Mouse (Mus musculus): ENCODE results near the gene Acad11. TPM values are rescaled to one million over a fixed set of nuclear protein-coding genes. Genes with fewer than 3 reads are reported as not detected.

Gene Acad11
- polyA plus RNA-seq, 1 experiment from 2014 or later: 6.3 TPM

DNA sequence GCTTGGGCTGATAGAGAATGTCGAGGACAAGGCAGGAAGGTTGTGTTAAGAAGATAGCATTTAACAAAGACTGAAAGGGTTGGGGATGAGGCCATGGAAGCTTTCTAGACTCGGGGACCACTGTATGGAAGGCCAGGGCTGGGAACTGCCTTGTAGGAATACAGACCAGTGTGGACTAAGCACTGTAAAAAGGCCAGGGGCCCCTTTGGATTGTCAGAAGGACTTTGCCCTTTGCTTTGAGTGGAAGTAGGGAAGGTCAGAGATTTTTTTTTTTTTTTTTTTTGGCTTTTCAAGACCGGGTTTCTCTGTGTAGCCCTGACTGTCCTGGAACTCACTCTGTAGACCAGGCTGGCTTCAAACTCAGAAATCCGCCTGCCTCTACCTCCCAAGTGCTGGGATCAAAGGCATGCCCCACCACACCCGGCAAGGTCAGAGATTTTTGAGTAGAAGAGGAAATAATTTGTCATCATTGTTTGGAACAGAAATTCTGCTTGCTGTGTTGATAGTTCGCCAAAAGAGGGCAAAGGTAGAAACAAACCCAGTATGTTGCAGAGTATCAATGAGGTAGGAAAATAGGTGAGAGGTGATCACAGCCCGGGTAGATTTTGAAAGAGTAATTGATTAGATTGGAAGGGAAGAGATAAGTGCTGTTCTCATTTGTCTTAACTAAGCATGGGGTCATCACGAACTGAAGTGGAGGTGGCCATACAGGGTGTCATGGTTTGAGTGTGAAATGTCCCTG, 7.9 kb downstream of the Acad11 start:
- no peaks in the 10 kb centered on the region for H3K36me3 ChIP-seq (ENCODE audit: control insufficient read depth, insufficient read depth, low read length)
- no peaks in the 10 kb centered on the region for H3K9me3 ChIP-seq (replicated peaks; ENCODE audit: control insufficient read depth, low read length, poor library complexity, severe bottlenecking)
- H3K4me1 ChIP-seq (ENCODE audit: control insufficient read depth, insufficient read depth, low read length): no peaks in the 10 kb centered on the region
- H3K27ac ChIP-seq (ENCODE audit: low read length): no peak overlapping the region
- no peak overlapping the region for H3K9ac ChIP-seq (ENCODE audit: low read depth, low read length)
- no peak overlapping the region for H3K4me2 ChIP-seq (ENCODE audit: low read length)
- H3K27me3 ChIP-seq (ENCODE audit: control insufficient read depth, insufficient read depth, low read depth, low read length): no peaks in the 10 kb centered on the region
- no peak overlapping the region for H3K4me3 ChIP-seq (ENCODE audit: low read depth, low read length)
- 81% methylated on average over 8 of the region's 8 CpGs for WGBS
- no peak for ATAC-seq

DNA sequence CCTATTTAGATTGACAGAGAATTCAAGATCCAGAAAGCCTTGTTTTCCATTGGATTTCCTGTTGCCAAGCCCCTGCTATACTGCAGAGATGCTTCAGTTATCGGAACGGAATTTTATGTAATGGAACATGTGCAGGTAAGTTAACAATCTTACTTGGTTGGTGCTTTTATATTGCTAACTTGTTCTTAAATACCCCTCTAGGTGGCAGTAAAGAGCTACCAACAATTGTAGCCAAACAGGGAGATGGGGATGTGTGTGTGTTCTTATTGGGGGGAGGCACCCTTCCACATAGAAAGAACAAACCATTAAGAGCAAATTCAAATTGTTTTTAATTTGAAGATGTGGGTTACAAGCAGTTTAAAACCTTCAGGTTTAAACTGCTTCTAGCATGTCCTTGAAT, 12.6 kb downstream of the Acad11 start:
- Histone ChIP-seq H3K4me2 (ENCODE audit: low read length) (no peak overlapping the region), H3K4me1 (ENCODE audit: control insufficient read depth, insufficient read depth, low read length) (no peaks in the 10 kb centered on the region), H3K4me3 (ENCODE audit: low read depth, low read length) (no peak overlapping the region), H3K9ac (ENCODE audit: low read depth, low read length) (no peak overlapping the region), H3K36me3 (ENCODE audit: control insufficient read depth, insufficient read depth, low read length) (no peaks in the 10 kb centered on the region), H3K27me3 (ENCODE audit: control insufficient read depth, insufficient read depth, low read depth, low read length) (no peaks in the 10 kb centered on the region), H3K27ac (ENCODE audit: low read length) (no peak overlapping the region), H3K9me3 (replicated peaks; ENCODE audit: control insufficient read depth, low read length, poor library complexity, severe bottlenecking) (no peaks in the 10 kb centered on the region)
- WGBS: 63% methylated on average over 2 of the region's 2 CpGs
- no peak for ATAC-seq

DNA sequence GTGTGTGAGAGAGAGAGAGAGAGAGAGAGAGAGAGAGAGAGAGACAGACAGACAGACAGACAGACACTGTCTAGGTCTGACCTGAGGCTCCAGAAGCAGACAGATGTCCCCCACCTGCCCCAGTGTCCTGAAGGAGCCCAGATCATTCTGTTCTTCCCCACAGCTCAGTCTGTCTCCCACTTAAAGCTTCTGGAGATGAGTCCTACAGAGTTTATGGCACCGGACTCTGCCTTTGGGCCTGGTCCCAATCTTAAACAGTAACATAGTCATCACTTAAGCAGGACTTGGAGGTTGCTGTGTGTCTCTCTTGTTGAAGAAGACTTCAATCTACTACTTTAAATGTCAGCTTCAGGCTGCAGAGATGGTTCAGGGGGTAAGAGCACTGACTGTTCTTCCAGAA, 15.6 kb downstream of the Acad11 start:
- ATAC-seq: no peak
- Histone ChIP-seq H3K9ac (ENCODE audit: low read depth, low read length) (no peak overlapping the region), H3K4me2 (ENCODE audit: low read length) (no peak overlapping the region), H3K9me3 (replicated peaks; ENCODE audit: control insufficient read depth, low read length, poor library complexity, severe bottlenecking) (no peaks in the 10 kb centered on the region), H3K36me3 (ENCODE audit: control insufficient read depth, insufficient read depth, low read length) (no peaks in the 10 kb centered on the region), H3K4me1 (ENCODE audit: control insufficient read depth, insufficient read depth, low read length) (no peaks in the 10 kb centered on the region), H3K27ac (ENCODE audit: low read length) (no peak overlapping the region), H3K4me3 (ENCODE audit: low read depth, low read length) (no peak overlapping the region), H3K27me3 (ENCODE audit: control insufficient read depth, insufficient read depth, low read depth, low read length) (no peaks in the 10 kb centered on the region)
- 100% methylated on average over 1 of the region's 1 CpGs for WGBS

DNA sequence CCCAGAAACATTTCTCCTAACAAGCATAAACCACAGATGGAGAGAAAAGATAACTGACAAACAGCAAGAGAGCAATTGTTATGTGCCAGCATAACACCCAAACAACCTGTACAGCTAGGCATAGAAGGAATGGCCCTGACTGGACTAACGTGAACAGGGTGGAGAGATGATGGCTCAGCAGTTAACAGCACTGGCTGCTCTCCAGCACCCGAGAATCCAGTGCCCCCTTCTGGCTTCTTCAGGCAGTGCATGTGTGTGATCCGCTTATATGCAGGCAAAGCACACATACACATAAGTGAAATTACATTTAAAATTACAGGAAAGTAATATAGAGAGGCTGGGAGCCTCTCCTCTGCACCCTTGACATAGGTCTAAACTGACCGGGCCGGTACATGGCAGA, 16.2 kb downstream of the Acad11 start:
- Histone ChIP-seq H3K9ac (ENCODE audit: low read depth, low read length) (no peak overlapping the region), H3K4me1 (ENCODE audit: control insufficient read depth, insufficient read depth, low read length) (no peaks in the 10 kb centered on the region), H3K27ac (ENCODE audit: low read length) (no peak overlapping the region), H3K36me3 (ENCODE audit: control insufficient read depth, insufficient read depth, low read length) (no peaks in the 10 kb centered on the region), H3K9me3 (replicated peaks; ENCODE audit: control insufficient read depth, low read length, poor library complexity, severe bottlenecking) (no peaks in the 10 kb centered on the region), H3K4me2 (ENCODE audit: low read length) (no peak overlapping the region), H3K4me3 (ENCODE audit: low read depth, low read length) (no peak overlapping the region), H3K27me3 (ENCODE audit: control insufficient read depth, insufficient read depth, low read depth, low read length) (no peaks in the 10 kb centered on the region)
- no peak for ATAC-seq
- WGBS: 49% methylated on average over 5 of the region's 5 CpGs

DNA sequence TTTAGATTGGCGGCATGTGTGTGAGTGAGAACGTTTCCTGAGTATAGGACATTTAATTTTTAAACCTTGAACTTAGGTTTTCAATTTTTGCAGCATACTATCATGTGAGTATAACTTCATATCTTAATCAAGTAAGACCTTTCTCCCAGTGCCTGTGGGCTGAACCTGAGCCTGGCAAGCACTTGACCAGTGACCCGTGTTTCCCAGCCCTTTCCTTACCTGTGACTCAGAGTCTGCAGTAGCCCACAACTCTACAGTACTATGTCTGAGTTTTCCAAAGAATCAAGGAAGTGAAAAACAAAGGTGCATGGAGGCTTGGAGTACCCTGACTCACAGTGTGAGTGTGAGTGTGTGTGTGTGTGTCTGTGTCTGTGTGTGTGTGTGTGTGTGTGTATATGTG, 16.9 kb downstream of the Acad11 start:
- Histone ChIP-seq H3K4me2 (ENCODE audit: low read length) (no peak overlapping the region), H3K4me1 (ENCODE audit: control insufficient read depth, insufficient read depth, low read length) (no peaks in the 10 kb centered on the region), H3K4me3 (ENCODE audit: low read depth, low read length) (no peak overlapping the region), H3K9ac (ENCODE audit: low read depth, low read length) (no peak overlapping the region), H3K36me3 (ENCODE audit: control insufficient read depth, insufficient read depth, low read length) (no peaks in the 10 kb centered on the region), H3K27ac (ENCODE audit: low read length) (no peak overlapping the region), H3K9me3 (replicated peaks; ENCODE audit: control insufficient read depth, low read length, poor library complexity, severe bottlenecking) (no peaks in the 10 kb centered on the region), H3K27me3 (ENCODE audit: control insufficient read depth, insufficient read depth, low read depth, low read length) (no peaks in the 10 kb centered on the region)
- 76% methylated on average over 3 of the region's 3 CpGs for WGBS
- no peak for ATAC-seq

DNA sequence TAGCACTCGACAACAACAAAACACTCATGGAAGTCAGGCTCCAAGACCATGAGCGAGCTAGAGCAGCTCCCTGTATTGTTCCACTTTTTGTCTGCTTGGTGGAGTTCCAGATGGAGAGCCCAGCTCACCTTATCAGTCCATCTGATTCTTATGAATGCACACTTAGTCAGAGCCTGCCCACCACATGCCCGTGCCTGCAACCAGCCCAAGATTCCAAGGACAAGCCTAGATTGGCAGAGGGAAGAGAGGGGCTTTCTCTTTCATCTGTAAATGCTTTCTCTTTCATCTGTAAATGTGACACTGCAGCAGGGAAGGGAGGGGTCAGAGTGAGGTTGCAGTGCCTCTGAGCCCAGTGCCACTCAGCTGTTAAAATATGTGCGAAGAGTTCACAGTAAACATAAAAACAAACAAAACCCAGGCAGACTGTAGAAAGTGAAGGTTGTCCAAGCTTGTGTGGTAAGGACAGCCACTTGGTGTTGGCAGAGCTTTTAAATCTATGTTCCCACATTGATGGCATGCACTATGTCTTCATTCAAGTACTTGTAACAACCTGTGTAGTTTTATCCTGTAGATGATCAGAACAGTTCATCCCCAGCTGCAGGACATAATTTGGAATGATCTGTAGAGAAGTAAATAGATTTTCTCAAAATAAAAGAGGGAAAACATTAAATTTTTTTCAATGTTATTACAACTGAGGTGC, 22.7 kb downstream of the Acad11 start:
- 77% methylated on average over 4 of the region's 4 CpGs for WGBS
- H3K4me3 ChIP-seq (ENCODE audit: low read depth, low read length): no peak overlapping the region
- no peaks in the 10 kb centered on the region for H3K9me3 ChIP-seq (replicated peaks; ENCODE audit: control insufficient read depth, low read length, poor library complexity, severe bottlenecking)
- H3K27ac ChIP-seq (ENCODE audit: low read length): no peak overlapping the region
- no peak overlapping the region for H3K9ac ChIP-seq (ENCODE audit: low read depth, low read length)
- H3K4me2 ChIP-seq (ENCODE audit: low read length): no peak overlapping the region
- H3K36me3 ChIP-seq (ENCODE audit: control insufficient read depth, insufficient read depth, low read length): peaks cover 3% of the 10 kb centered on the region; the same call in 1 of the 2 replicates
- H3K27me3 ChIP-seq (ENCODE audit: control insufficient read depth, insufficient read depth, low read depth, low read length): no peaks in the 10 kb centered on the region
- no peaks in the 10 kb centered on the region for H3K4me1 ChIP-seq (ENCODE audit: control insufficient read depth, insufficient read depth, low read length)
- no peak for ATAC-seq

DNA sequence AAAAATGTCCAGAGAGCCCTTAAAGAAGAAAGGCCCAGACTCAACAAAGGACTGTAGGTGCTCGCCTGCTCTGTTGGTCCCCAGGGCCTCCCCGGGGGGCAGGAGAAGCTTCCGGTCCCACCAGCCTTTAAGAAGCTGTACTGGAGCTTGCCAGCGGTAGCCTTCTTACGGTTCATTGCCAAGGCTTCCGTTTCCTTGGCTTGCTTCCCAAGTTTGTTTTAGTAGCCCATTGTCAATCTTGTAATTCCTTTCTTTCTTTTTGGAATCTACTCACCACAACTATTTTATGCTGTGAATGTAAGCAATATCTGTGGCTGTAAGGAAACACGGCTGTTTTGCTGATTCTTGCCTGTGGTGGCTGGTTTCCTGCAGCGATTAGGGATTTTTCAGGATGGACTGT, 25.4 kb downstream of the Acad11 start:
- H3K36me3 ChIP-seq (ENCODE audit: control insufficient read depth, insufficient read depth, low read length): peaks cover 3% of the 10 kb centered on the region; the same call in 1 of the 2 replicates
- H3K27me3 ChIP-seq (ENCODE audit: control insufficient read depth, insufficient read depth, low read depth, low read length): no peaks in the 10 kb centered on the region
- no peaks in the 10 kb centered on the region for H3K4me1 ChIP-seq (ENCODE audit: control insufficient read depth, insufficient read depth, low read length)
- no peaks in the 10 kb centered on the region for H3K9me3 ChIP-seq (replicated peaks; ENCODE audit: control insufficient read depth, low read length, poor library complexity, severe bottlenecking)
- 52% methylated on average over 8 of the region's 8 CpGs for WGBS
- H3K4me2 ChIP-seq (ENCODE audit: low read length): no peak overlapping the region
- no peak overlapping the region for H3K4me3 ChIP-seq (ENCODE audit: low read depth, low read length)
- no peak for ATAC-seq
- H3K9ac ChIP-seq (ENCODE audit: low read depth, low read length): no peak overlapping the region
- H3K27ac ChIP-seq (ENCODE audit: low read length): no peak overlapping the region

DNA sequence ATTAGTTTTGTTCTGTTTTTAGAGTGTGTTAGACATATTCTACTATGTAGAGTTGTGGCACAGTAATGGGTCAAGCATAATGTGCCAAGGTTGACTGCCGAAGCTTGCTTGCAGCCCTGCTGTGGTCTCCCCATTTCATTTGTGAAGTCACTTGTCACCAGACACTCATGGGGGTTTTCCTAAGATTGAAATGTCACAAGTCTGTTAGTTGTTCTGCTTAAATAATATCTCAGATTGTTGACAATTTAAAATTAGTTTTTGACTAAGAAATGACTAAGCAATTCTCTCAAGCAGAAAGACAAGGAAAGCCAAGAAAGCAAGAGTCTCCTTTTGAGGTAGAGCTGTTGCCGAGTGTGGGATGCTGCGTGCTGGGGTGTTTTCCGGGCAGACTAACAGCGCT, 29.8 kb downstream of the Acad11 start:
- Histone ChIP-seq H3K27me3 (ENCODE audit: control insufficient read depth, insufficient read depth, low read depth, low read length) (no peaks in the 10 kb centered on the region), H3K9me3 (replicated peaks; ENCODE audit: control insufficient read depth, low read length, poor library complexity, severe bottlenecking) (no peaks in the 10 kb centered on the region), H3K4me3 (ENCODE audit: low read depth, low read length) (no peak overlapping the region), H3K27ac (ENCODE audit: low read length) (no peak overlapping the region), H3K4me2 (ENCODE audit: low read length) (no peak overlapping the region), H3K9ac (ENCODE audit: low read depth, low read length) (no peak overlapping the region), H3K4me1 (ENCODE audit: control insufficient read depth, insufficient read depth, low read length) (no peaks in the 10 kb centered on the region), H3K36me3 (ENCODE audit: control insufficient read depth, insufficient read depth, low read length) (0 out of 2 replicates have a peak, but pooled peaks cover 3% of the 10 kb centered on the region)
- no peak for ATAC-seq
- WGBS: 96% methylated on average over 5 of the region's 5 CpGs

DNA sequence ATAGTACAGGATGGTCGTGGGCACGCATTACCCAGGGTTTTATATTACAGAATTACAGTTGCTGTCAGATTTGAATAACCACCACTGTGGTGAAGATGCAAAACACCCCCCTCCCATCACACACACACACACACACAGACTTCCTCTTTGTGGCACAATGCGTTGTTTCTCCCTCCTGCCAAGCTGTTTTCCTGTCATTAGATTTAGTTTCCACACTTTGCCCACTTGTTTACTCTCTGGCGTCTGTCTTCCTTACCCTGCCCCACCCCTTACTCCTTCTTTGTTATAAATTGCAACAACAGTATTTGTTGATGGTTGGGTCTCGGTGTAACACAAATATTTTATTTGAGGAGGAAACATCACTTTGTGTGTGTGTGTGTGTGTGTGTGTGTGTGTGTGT, 35.1 kb downstream of the Acad11 start:
- Histone ChIP-seq H3K4me1 (ENCODE audit: control insufficient read depth, insufficient read depth, low read length) (no peaks in the 10 kb centered on the region; the same call in 1 of the 2 replicates), H3K27ac (ENCODE audit: low read length) (no peak overlapping the region), H3K27me3 (ENCODE audit: control insufficient read depth, insufficient read depth, low read depth, low read length) (no peaks in the 10 kb centered on the region), H3K36me3 (ENCODE audit: control insufficient read depth, insufficient read depth, low read length) (no peaks in the 10 kb centered on the region), H3K4me3 (ENCODE audit: low read depth, low read length) (no peak overlapping the region), H3K9ac (ENCODE audit: low read depth, low read length) (no peak overlapping the region), H3K9me3 (replicated peaks; ENCODE audit: control insufficient read depth, low read length, poor library complexity, severe bottlenecking) (no peaks in the 10 kb centered on the region), H3K4me2 (ENCODE audit: low read length) (no peak overlapping the region)
- 81% methylated on average over 5 of the region's 5 CpGs for WGBS
- no peak for ATAC-seq
